Mouse (Mus musculus) hindbrain, embryonic 16.5 days (tissue): ENCODE measurements around the gene Iqce. TPM values are rescaled to one million over a fixed set of nuclear protein-coding genes. Genes with fewer than 3 reads are reported as not detected.

Experiments
- ATAC-seq: fragments of 200-750 bp; cut with Nextera tagmentation; 2 replicates; pipeline ENCODE4 v1.8.0; 2017; ENCODE audit warnings: moderate TSS enrichment, moderate library complexity
- H3K27ac ChIP-seq: fragments of 300-500 bp; sonication (generic); 2 replicates; pipeline ENCODE4 v1.5.1; 2014; ENCODE audit warnings: low read depth, mild to moderate bottlenecking, control low read depth, low read length, moderate library complexity
- H3K27me3 ChIP-seq: fragments of 300-500 bp; sonication (generic); replicated peaks from 2 replicates; pipeline ENCODE4 v1.6.1; 2014; ENCODE audit warnings: low read length; ENCODE audit not compliant: control insufficient read depth, insufficient read depth
- H3K36me3 ChIP-seq: fragments of 300-500 bp; sonication (generic); 2 replicates; pipeline ENCODE4 v1.6.1; 2014; ENCODE audit warnings: mild to moderate bottlenecking, low read length, moderate library complexity, mixed read lengths; ENCODE audit not compliant: control insufficient read depth, insufficient read depth
- H3K4me1 ChIP-seq: fragments of 300-500 bp; sonication (generic); 2 replicates; pipeline ENCODE4 v1.6.1; 2014; ENCODE audit warnings: low read depth, low read length; ENCODE audit not compliant: control insufficient read depth, insufficient read depth
- H3K4me2 ChIP-seq: fragments of 300-500 bp; sonication (generic); 2 replicates; pipeline ENCODE4 v1.6.1; 2014; ENCODE audit warnings: mild to moderate bottlenecking, low read length, control low read depth, moderate library complexity
- H3K4me3 ChIP-seq: fragments of 300-500 bp; sonication (generic); 2 replicates; pipeline ENCODE4 v1.5.1; 2014; ENCODE audit warnings: mild to moderate bottlenecking, low read length, control low read depth, moderate library complexity
- H3K9ac ChIP-seq: fragments of 300-500 bp; sonication (generic); 2 replicates; pipeline ENCODE4 v1.6.1; 2014; ENCODE audit warnings: low read depth, mild to moderate bottlenecking, control low read depth, low read length, moderate library complexity
- H3K9me3 ChIP-seq: fragments of 300-500 bp; sonication (generic); 2 replicates; pipeline ENCODE4 v1.6.1; 2014; ENCODE audit warnings: mild to moderate bottlenecking, low read length, moderate library complexity; ENCODE audit not compliant: control insufficient read depth
- WGBS: fragments of 180-500 bp; shearing (Covaris S2); extraction: QIAGEN DNeasy Blood & Tissue Kit; methylation state at CpG from one replicate; pipeline ENCODE4 v1.1.7; 2014; 5-methylcytosine and 5-hydroxymethylcytosine counted together
- polyA plus RNA-seq: library from polyadenylated mRNA; unstranded; fragments of >200 nt; fragmentation: Nextera tagmentation; extraction: Ambion mirVana; gene quantifications from 2 replicates; pipeline ENCODE4 v1.2.1, GENCODE M21; 2015

Gene Iqce
- polyA plus RNA-seq, 1 experiment from 2014 or later: 27.9 TPM

DNA sequence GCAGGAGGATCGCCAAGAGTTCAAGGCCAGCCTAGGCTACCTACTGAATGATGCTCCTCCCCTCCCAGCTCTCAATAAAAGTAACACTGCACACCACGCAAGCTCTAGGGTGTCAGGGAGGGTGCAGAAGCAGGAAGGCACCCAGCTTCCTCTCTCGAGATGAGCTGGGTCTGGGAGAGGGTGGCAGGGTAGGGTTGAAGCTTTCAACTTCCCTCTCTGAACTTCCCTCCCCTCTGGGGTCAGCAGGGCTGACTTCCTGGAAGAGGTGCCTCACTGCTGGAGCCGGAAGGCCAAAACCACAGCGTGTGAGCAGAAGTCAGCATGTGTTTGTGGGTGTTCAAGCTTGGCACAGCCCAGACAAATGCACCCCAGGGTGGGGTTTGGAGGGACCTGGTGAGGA is 84.5 kb downstream of the Iqce start:
- WGBS: 88% methylated on average over 5 of the region's 5 CpGs

DNA sequence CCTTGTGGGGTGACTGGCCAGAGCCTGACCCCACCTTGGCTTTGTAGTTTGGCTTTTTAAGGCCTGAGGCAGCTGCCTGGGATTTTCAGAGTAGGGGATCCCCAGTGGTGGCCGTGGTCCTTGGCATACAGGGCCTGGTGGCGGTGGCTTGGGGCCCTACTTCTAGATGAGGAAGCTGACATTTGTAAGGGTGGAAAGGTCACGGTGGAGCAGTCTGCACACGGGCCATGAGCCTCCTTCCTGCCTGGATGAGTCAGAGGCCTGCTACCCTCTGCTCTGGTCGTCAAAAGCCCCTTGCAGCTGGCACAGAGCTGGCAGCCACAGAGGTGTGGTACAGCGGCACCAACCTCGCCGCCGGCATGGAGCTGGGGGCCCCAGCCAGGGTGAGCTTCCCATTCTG is 85.5 kb downstream of the Iqce start:
- Histone ChIP-seq H3K9me3 (no peaks in the 10 kb centered on the region), H3K36me3 (peaks cover 2% of the 10 kb centered on the region), H3K4me1 (peaks cover 11% of the 10 kb centered on the region), H3K27me3 (0 out of 2 replicates have a peak, but pooled peaks cover 3% of the 10 kb centered on the region), H3K27ac (peak overlapping the region; percentile 29; the same call in 1 of the 2 replicates), H3K9ac (no peak overlapping the region; the same call in 1 of the 2 replicates), H3K4me2 (no peak overlapping the region), H3K4me3 (no peak overlapping the region)
- ATAC-seq: no peak
- WGBS: 63% methylated on average over 9 of the region's 9 CpGs

More for the DNA sequence above, 84.5 kb downstream of the Iqce start:
- H3K9me3 ChIP-seq: no peaks in the 10 kb centered on the region
- no peaks in the 10 kb centered on the region for H3K27me3 ChIP-seq
- H3K36me3 ChIP-seq: peaks cover 8% of the 10 kb centered on the region
- H3K4me1 ChIP-seq: peaks cover 2% of the 10 kb centered on the region; the same call in 1 of the 2 replicates
- no peak overlapping the region for H3K4me3 ChIP-seq
- no peak overlapping the region for H3K4me2 ChIP-seq
- ATAC-seq: no peak
- no peak overlapping the region for H3K27ac ChIP-seq
- H3K9ac ChIP-seq: no peak overlapping the region

DNA sequence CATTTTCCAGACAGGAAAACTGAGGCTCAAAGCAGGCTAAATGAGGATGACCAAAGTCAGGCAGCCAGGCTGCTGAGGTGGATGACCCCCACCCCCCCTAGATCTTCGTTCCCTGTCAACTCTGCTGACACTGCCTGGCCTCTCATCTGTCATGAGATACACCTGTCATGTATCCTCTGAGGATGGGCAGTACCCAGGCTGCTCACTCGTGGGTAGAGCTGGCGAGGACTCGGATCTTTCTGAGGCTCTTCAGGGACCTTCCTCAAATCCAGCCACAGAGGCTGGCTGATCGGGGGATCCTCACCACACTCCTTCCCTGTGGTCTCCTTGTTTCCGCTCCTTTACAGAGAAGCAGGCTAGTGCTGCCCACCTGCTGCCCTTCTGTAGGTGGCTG is 86.1 kb downstream of the Iqce start:
- Histone ChIP-seq H3K4me1 (peaks cover 14% of the 10 kb centered on the region), H3K36me3 (peaks cover 2% of the 10 kb centered on the region), H3K27me3 (0 out of 2 replicates have a peak, but pooled peaks cover 3% of the 10 kb centered on the region), H3K4me2 (no peak overlapping the region), H3K9me3 (no peaks in the 10 kb centered on the region), H3K4me3 (no peak overlapping the region), H3K27ac (no peak overlapping the region), H3K9ac (no peak overlapping the region)
- ATAC-seq: no peak
- 74% methylated on average over 6 of the region's 6 CpGs for WGBS

DNA sequence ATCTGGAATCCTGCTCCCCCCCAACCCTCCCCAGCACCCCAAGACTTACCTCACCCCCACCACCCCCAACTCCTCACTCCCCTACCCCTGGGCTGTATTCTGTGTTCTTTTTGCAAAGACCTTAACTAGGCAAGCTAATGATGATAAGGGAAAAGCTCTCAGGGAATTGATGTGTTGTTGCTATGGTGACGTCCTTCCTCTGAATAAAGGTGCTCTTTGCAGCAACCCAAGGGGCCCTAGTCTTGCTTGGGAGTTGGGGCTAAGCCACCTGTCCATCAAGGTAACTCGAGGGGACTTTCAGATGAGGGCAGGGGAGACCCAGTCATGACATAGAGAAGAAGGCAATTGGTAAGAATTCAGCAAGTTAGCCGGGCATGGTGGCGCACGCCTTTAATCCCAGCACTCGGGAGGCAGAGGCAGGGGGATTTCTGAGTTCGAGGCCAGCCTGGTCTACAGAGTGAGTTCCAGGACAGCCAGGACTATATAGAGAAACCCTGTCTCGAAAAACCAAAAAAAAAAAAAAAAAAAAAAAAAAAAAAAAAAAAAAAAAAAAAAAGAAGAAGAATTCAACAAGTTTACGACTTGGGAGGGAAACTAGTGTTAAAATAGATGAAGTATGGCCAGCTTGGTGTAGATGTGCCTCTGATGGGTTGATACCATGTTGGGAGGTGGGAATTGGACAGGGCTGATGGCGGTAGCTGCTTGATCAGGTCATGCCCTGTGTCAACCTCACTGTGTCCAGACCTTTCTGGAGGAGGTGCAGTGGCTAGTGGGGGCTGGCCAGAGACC is 86.7 kb downstream of the Iqce start:
- 75% methylated on average over 10 of the region's 10 CpGs for WGBS
- H3K4me3 ChIP-seq: no peak overlapping the region
- H3K4me1 ChIP-seq: peaks cover 20% of the 10 kb centered on the region
- no peak overlapping the region for H3K4me2 ChIP-seq
- no peak overlapping the region for H3K27ac ChIP-seq
- no peak for ATAC-seq
- peaks cover 2% of the 10 kb centered on the region for H3K36me3 ChIP-seq
- H3K9me3 ChIP-seq: no peaks in the 10 kb centered on the region
- H3K27me3 ChIP-seq: 0 out of 2 replicates have a peak, but pooled peaks cover 3% of the 10 kb centered on the region
- H3K9ac ChIP-seq: no peak overlapping the region

DNA sequence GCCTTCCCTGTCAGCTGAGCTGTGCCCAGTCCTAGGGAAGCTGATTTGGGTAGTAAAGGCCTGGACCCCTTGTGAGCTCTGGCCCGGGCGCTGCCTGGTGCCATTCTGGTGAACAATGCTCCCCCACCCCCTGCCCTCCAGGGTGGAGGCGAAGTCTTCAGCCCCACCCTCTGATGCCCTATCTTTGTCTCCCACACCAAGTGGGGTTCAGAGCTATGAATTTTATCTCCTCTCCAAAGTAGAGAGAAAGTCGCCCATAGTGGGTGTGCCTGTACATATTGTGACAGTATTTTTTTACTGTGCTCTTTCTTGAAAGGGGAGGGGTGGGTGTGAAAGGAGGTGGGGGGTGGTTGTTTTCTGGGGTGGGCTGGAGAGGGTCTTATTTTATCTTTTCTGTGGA is 87.3 kb downstream of the Iqce start:
- ATAC-seq: no peak
- no peaks in the 10 kb centered on the region for H3K9me3 ChIP-seq
- H3K27ac ChIP-seq: no peak overlapping the region
- 85% methylated on average over 4 of the region's 4 CpGs for WGBS
- H3K36me3 ChIP-seq: peaks cover 2% of the 10 kb centered on the region
- H3K4me2 ChIP-seq: no peak overlapping the region
- H3K4me3 ChIP-seq: no peak overlapping the region
- H3K4me1 ChIP-seq: peaks cover 24% of the 10 kb centered on the region
- no peak overlapping the region for H3K9ac ChIP-seq
- 0 out of 2 replicates have a peak, but pooled peaks cover 3% of the 10 kb centered on the region for H3K27me3 ChIP-seq

DNA sequence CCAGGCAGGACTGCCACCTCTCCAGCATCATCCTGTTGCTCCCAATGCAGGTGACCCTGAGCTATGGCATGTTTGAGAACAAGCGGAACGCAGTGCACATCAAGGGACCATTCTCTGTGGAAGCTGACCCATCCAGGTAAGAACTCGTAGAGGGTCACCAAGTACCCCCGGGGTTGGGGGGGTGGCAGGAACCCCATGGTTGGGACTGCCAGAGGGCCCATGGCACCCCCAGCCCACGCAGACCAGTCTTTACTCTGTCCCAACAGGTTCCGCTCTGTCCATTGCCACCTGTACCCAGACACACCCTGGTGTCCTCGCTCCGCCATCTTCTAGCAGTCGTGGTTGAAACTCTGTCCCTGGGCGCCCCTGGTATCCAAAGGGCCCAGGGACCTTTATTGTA is 88.0 kb downstream of the Iqce start:
- no peak overlapping the region for H3K4me2 ChIP-seq
- H3K27me3 ChIP-seq: 0 out of 2 replicates have a peak, but pooled peaks cover 3% of the 10 kb centered on the region
- no peak overlapping the region for H3K4me3 ChIP-seq
- ATAC-seq: no peak
- H3K4me1 ChIP-seq: peaks cover 24% of the 10 kb centered on the region
- H3K27ac ChIP-seq: no peak overlapping the region
- H3K36me3 ChIP-seq: peaks cover 2% of the 10 kb centered on the region
- no peak overlapping the region for H3K9ac ChIP-seq
- WGBS: 97% methylated on average over 10 of the region's 10 CpGs
- H3K9me3 ChIP-seq: no peaks in the 10 kb centered on the region

DNA sequence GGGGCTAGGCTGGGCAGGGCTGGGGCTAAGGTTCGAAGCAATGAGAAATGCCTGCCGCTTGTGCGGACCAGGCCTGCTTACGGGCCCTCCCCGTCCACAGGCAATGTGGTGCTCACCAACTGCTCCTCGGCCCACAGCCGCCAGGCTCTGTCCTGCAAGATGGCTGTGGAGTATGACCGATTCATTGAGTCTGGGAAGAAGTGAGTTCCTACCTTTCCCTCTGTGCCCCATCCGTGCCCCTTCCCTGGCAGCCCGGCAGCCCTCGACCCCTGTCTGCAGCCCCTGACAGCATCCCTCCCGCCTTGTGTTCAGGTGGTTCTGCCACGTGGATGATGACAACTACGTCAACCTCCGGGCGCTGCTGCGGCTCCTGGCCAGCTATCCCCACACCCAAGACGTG is 90.0 kb downstream of the Iqce start:
- Histone ChIP-seq H3K4me2 (peak overlapping the region; percentile 90), H3K4me3 (peak overlapping the region; percentile 60), H3K9ac (peak overlapping the region; percentile 61), H3K4me1 (peaks cover 31% of the 10 kb centered on the region), H3K36me3 (peaks cover 2% of the 10 kb centered on the region; the same call in 1 of the 2 replicates), H3K27ac (peak overlapping the region; percentile 82; the same call in 1 of the 2 replicates), H3K9me3 (no peaks in the 10 kb centered on the region), H3K27me3 (peaks cover 4% of the 10 kb centered on the region)
- no peak for ATAC-seq
- 16% methylated on average over 18 of the region's 18 CpGs for WGBS

Other genes with a start within 250 kb of the Iqce start
- gene Chst12, start 196.8 kb downstream of the Iqce start, polyA plus RNA-seq: 27.6 and 30.3 TPM in 2 replicates
- gene Grifin, start 137.3 kb downstream of the Iqce start, polyA plus RNA-seq: 0.36 TPM in 1 of 2 replicates, not detected in the other
- 27.1 and 30.2 TPM in 2 replicates for gene Lfng, start 95.1 kb downstream of the Iqce start, polyA plus RNA-seq
- 56.0 and 68.9 TPM in 2 replicates for gene Ttyh3, start 53.3 kb downstream of the Iqce start, polyA plus RNA-seq
- gene Brat1, start 2.6 kb upstream of the Iqce start, polyA plus RNA-seq: 24.3 and 27.4 TPM in 2 replicates
- gene Amz1, start 21.7 kb upstream of the Iqce start, polyA plus RNA-seq: 6.3 and 6.6 TPM in 2 replicates
- 10.3 and 11.1 TPM in 2 replicates for gene Gna12, start 128.1 kb upstream of the Iqce start, polyA plus RNA-seq